In genomic region chr3:95228148-95228893, GRCm38 (mm10) we compare ENCODE assay signal across 8 mouse cellular contexts. TPM values are rescaled to one million over a fixed set of nuclear protein-coding genes. Genes with fewer than 3 reads are reported as not detected.
DNase-seq lines count a peak whose midpoint lies in the region; ATAC-seq and TF ChIP-seq lines count a peak whose summit lies in the region.

Gene Cdc42se1 (plus strand): TSS chr3:95228732.

- DNase-seq in ES-CJ7 (ENCODE audit: low read depth, low spot score), result peak; percentile 91
- DNase-seq in cerebellum, adult 11 months, result peak; percentile 82
- DNase-seq in heart, postnatal 14 days, result peak; percentile 89 to 92
- DNase-seq in layer of hippocampus, adult 11-12 months (ENCODE audit: low spot score), result peak; percentile 90
- DNase-seq in liver, postnatal 0 days, result peak; percentile 92

- peak; percentile 58; the same call in 1 of the 2 replicates for TF ChIP-seq POLR2A in testis, adult 2 months (IDR thresholded peaks at IDR 0.05; ENCODE audit: control insufficient read depth, low read depth, low read length)

- no peaks in the 10 kb centered on the region for H3K9me3 ChIP-seq in forebrain, embryonic 15.5 days
- H3K9me3 ChIP-seq in liver, postnatal 0 days (ENCODE audit: low read length), result no peaks in the 10 kb centered on the region
- H3K9me3 ChIP-seq in neural tube, embryonic 14.5 days (ENCODE audit: control insufficient read depth, low read length), result no peaks in the 10 kb centered on the region

- peak; percentile 92 for ATAC-seq in forebrain, embryonic 15.5 days (replicated peaks)
- ATAC-seq in liver, postnatal 0 days, result peak; percentile 91
- peak; percentile 92 for ATAC-seq in neural tube, embryonic 14.5 days (ENCODE audit: low read depth)

- peak within 1 kb of the TSS; percentile 97 for H3K9ac ChIP-seq in forebrain, embryonic 15.5 days (replicated peaks)
- H3K9ac ChIP-seq in liver, postnatal 0 days (replicated peaks), result peak within 1 kb of the TSS; percentile 93
- peak within 1 kb of the TSS; percentile 76 for H3K9ac ChIP-seq in neural tube, embryonic 14.5 days (replicated peaks; ENCODE audit: low read depth, low read length)

- peaks cover 42% of the 10 kb centered on the region for H3K36me3 ChIP-seq in forebrain, embryonic 15.5 days
- H3K36me3 ChIP-seq in liver, postnatal 0 days (replicated peaks; ENCODE audit: insufficient read depth, low read length), result peaks cover 16% of the 10 kb centered on the region
- H3K36me3 ChIP-seq in neural tube, embryonic 14.5 days (ENCODE audit: control insufficient read depth, insufficient read depth, low read length), result peaks cover 12% of the 10 kb centered on the region; the same call in 1 of the 2 replicates
- H3K36me3 ChIP-seq in testis, adult 2 months (ENCODE audit: control insufficient read depth, insufficient read depth, low read length), result no peaks in the 10 kb centered on the region; the same call in 1 of the 2 replicates

- H3K4me3 ChIP-seq in forebrain, embryonic 15.5 days, result peak within 1 kb of the TSS; percentile 97
- H3K4me3 ChIP-seq in liver, postnatal 0 days (ENCODE audit: low read depth, low read length), result peak within 1 kb of the TSS; percentile 91
- H3K4me3 ChIP-seq in neural tube, embryonic 14.5 days (ENCODE audit: low read depth, low read length), result peak within 1 kb of the TSS; percentile 81
- H3K4me3 ChIP-seq in testis, adult 2 months (ENCODE audit: control insufficient read depth, low read depth, low read length), result peak within 1 kb of the TSS; percentile 94

- H3K4me1 ChIP-seq in forebrain, embryonic 15.5 days, result peaks cover 63% of the 10 kb centered on the region
- H3K4me1 ChIP-seq in liver, postnatal 0 days (ENCODE audit: insufficient read depth), result peaks cover 31% of the 10 kb centered on the region
- peaks cover 48% of the 10 kb centered on the region for H3K4me1 ChIP-seq in neural tube, embryonic 14.5 days (ENCODE audit: control insufficient read depth, insufficient read depth, low read length)
- H3K4me1 ChIP-seq in testis, adult 2 months (ENCODE audit: control insufficient read depth, insufficient read depth, low read length), result peaks cover 6% of the 10 kb centered on the region

- intact Hi-C loops in heart, postnatal 14 days (cut with DNase I), result no loop called here

- no peaks in the 10 kb centered on the region for H3K27me3 ChIP-seq in forebrain, embryonic 15.5 days
- no peaks in the 10 kb centered on the region for H3K27me3 ChIP-seq in liver, postnatal 0 days (ENCODE audit: insufficient read depth, low read length)
- H3K27me3 ChIP-seq in neural tube, embryonic 14.5 days (ENCODE audit: control insufficient read depth, insufficient read depth, low read length), result no peaks in the 10 kb centered on the region
- H3K27me3 ChIP-seq in testis, adult 2 months (ENCODE audit: control insufficient read depth, insufficient read depth, low read length), result no peaks in the 10 kb centered on the region

- H3K4me2 ChIP-seq in forebrain, embryonic 15.5 days (replicated peaks), result peak within 1 kb of the TSS; percentile 90
- peak within 1 kb of the TSS; percentile 95 for H3K4me2 ChIP-seq in liver, postnatal 0 days (ENCODE audit: low read depth, low read length)
- peak within 1 kb of the TSS; percentile 96 for H3K4me2 ChIP-seq in neural tube, embryonic 14.5 days (ENCODE audit: low read depth, low read length)

- H3K27ac ChIP-seq in forebrain, embryonic 15.5 days (replicated peaks), result peak within 1 kb of the TSS; percentile 99
- peak within 1 kb of the TSS; percentile 94 for H3K27ac ChIP-seq in liver, postnatal 0 days (ENCODE audit: low read depth)
- peak within 1 kb of the TSS; percentile 92 for H3K27ac ChIP-seq in neural tube, embryonic 14.5 days (ENCODE audit: low read depth, low read length)
- H3K27ac ChIP-seq in testis, adult 2 months (ENCODE audit: control insufficient read depth, insufficient read depth, low read depth, low read length), result peak within 1 kb of the TSS; percentile 93

- TF ChIP-seq EP300 in liver, postnatal 0 days (IDR thresholded peaks at IDR 0.05; ENCODE audit: low read depth), result no peak

- WGBS in forebrain, embryonic 15.5 days, result under 1% methylated on average over 63 of the region's 64 CpGs
- WGBS in liver, postnatal 0 days (ENCODE audit: insufficient replicate concordance), result under 1% methylated on average over 62 of the region's 64 CpGs
- under 1% methylated on average over 62 of the region's 64 CpGs for WGBS in neural tube, embryonic 14.5 days

- TF ChIP-seq CTCF in liver, postnatal 0 days (IDR thresholded peaks at IDR 0.05; ENCODE audit: low read depth), result no peak; the same call in 1 of the 2 replicates
- TF ChIP-seq CTCF in testis, adult 2 months (IDR thresholded peaks at IDR 0.05; ENCODE audit: control insufficient read depth, insufficient read depth, insufficient replicate concordance, low read depth, low read length), result no peak

RNA-seq across cellular contexts. Expression of gene Cdc42se1, which starts in this region (rescaled TPM):
- polyA plus RNA-seq in forebrain, embryonic 15.5 days (2015; fragmentation: Nextera tagmentation; extraction: Ambion mirVana), result 88.5 and 90.0 TPM in 2 replicates
- total RNA-seq in heart, postnatal 14 days (2021), result 10 to 100 TPM; 31.9 to 33.6 TPM
- 31.7 and 32.3 TPM in 2 replicates for polyA plus RNA-seq in liver, postnatal 0 days (2015; fragmentation: Nextera tagmentation; extraction: Ambion mirVana)
- polyA plus RNA-seq in neural tube, embryonic 14.5 days (2014; fragmentation: Nextera tagmentation; extraction: Ambion mirVana), result 48.7 and 61.6 TPM in 2 replicates
- polyA plus RNA-seq in testis, adult 2 months (2012; rRNA removed), result 95.8 and 99.6 TPM in 2 replicates

Comparison
In these comparisons a context has a peak if more than half of its experiments do, and no peak if none do; other contexts are left out.
1. Peak in every context shown above with its lines: DNase-seq, ATAC-seq, H3K4me3 ChIP-seq and H3K27ac ChIP-seq.